Mouse (Mus musculus) heart, embryonic 13.5 days (tissue): ENCODE results near the gene Ccdc185. TPM values are rescaled to one million over a fixed set of nuclear protein-coding genes. Genes with fewer than 3 reads are reported as not detected.

Source experiments
- polyA plus RNA-seq: library from polyadenylated mRNA; unstranded; fragments of >200 nt; fragmentation: Nextera tagmentation; extraction: Ambion mirVana; gene quantifications from 2 replicates; pipeline ENCODE4 v1.2.1, GENCODE M21; 2015

The Ccdc185 gene
- polyA plus RNA-seq, 1 experiment from 2014 or later = not detected

Other genes starting within 250 kb of the Ccdc185 start
- gene Capn2, start 231.6 kb downstream of the Ccdc185 start, polyA plus RNA-seq = 90.2 and 93.3 TPM in 2 replicates
- gene Capn8, start 184.2 kb downstream of the Ccdc185 start, polyA plus RNA-seq = not detected in 2 replicates
- 4.9 and 5.5 TPM in 2 replicates for gene Susd4, start 14.7 kb upstream of the Ccdc185 start, polyA plus RNA-seq
- gene Tlr5, start 205.6 kb upstream of the Ccdc185 start, polyA plus RNA-seq = 3.1 and 3.6 TPM in 2 replicates